Mouse (Mus musculus) hindbrain, embryonic 10.5 days (tissue): Measurements from ENCODE around the gene Sh3tc1. TPM values are rescaled to one million over a fixed set of nuclear protein-coding genes. Genes with fewer than 3 reads are reported as not detected.

Experiments
- DNase-seq: peaks from one replicate; pipeline ENCODE4 v3.0.0-alpha.2; 2017; ENCODE audit warnings: low spot score
- H3K27ac ChIP-seq: fragments of 300-500 bp; sonication (generic); 2 replicates; pipeline ENCODE4 v1.5.1; 2016; ENCODE audit warnings: mild to moderate bottlenecking, moderate library complexity
- H3K27me3 ChIP-seq: fragments of 300-500 bp; sonication (generic); 2 replicates; pipeline ENCODE4 v1.6.1; 2016; ENCODE audit warnings: mild to moderate bottlenecking; ENCODE audit not compliant: poor library complexity, insufficient read depth, severe bottlenecking
- H3K36me3 ChIP-seq: fragments of 300-500 bp; sonication (generic); 2 replicates; pipeline ENCODE4 v1.6.1; 2016; ENCODE audit warnings: mild to moderate bottlenecking, moderate library complexity
- H3K4me1 ChIP-seq: fragments of 300-500 bp; sonication (generic); replicated peaks from 2 replicates; pipeline ENCODE4 v1.6.1; 2016; ENCODE audit warnings: mild to moderate bottlenecking
- H3K4me3 ChIP-seq: fragments of 300-500 bp; sonication (generic); 2 replicates; pipeline ENCODE4 v1.5.1; 2016; ENCODE audit warnings: mild to moderate bottlenecking, moderate library complexity
- H3K9me3 ChIP-seq: fragments of 300-500 bp; sonication (generic); 2 replicates; pipeline ENCODE4 v1.6.1; 2016; ENCODE audit warnings: mild to moderate bottlenecking, moderate library complexity
- WGBS: fragments of 180-500 bp; shearing (Covaris S2); methylation state at CpG from one replicate; pipeline ENCODE4 v1.1.7; 2016; 5-methylcytosine and 5-hydroxymethylcytosine counted together
- polyA plus RNA-seq: library from polyadenylated mRNA; unstranded; fragments of >200 nt; fragmentation: Nextera tagmentation; extraction: Ambion mirVana; gene quantifications from 2 replicates; pipeline ENCODE4 v1.2.1, GENCODE M21; 2016

Sh3tc1 gene
- polyA plus RNA-seq, 1 experiment from 2014 or later = 4.7 TPM

- peak; percentile 29 for DNase-seq
- H3K9me3 ChIP-seq = no peaks in the 10 kb centered on the region
- no peak overlapping the region for H3K4me3 ChIP-seq
- 47% methylated on average over 5 of the region's 5 CpGs for WGBS
- no peaks in the 10 kb centered on the region; the same call in 1 of the 2 replicates for H3K27me3 ChIP-seq
- H3K4me1 ChIP-seq = peaks cover 40% of the 10 kb centered on the region
- no peaks in the 10 kb centered on the region for H3K36me3 ChIP-seq
- H3K27ac ChIP-seq = peak overlapping the region; percentile 51
Measured at GRCm38 (mm10) chr5:35687098-35687497, 52.7 kb downstream of the Sh3tc1 start.

GRCm38 (mm10) chr5:35686336-35686735, 53.5 kb downstream of the Sh3tc1 start:
- Histone ChIP-seq H3K4me3 (no peak overlapping the region), H3K9me3 (no peaks in the 10 kb centered on the region), H3K4me1 (peaks cover 33% of the 10 kb centered on the region), H3K27me3 (peaks cover 4% of the 10 kb centered on the region; the same call in 1 of the 2 replicates), H3K36me3 (no peaks in the 10 kb centered on the region), H3K27ac (peak overlapping the region; percentile 51; the same call in 1 of the 2 replicates)
- 69% methylated on average over 4 of the region's 4 CpGs for WGBS
- no peak for DNase-seq

GRCm38 (mm10) chr5:35685079-35685478, 54.7 kb downstream of the Sh3tc1 start:
- WGBS = 71% methylated on average over 3 of the region's 3 CpGs
- Histone ChIP-seq H3K27ac (no peak overlapping the region), H3K9me3 (no peaks in the 10 kb centered on the region)

GRCm38 (mm10) chr5:35680958-35681357, 58.8 kb downstream of the Sh3tc1 start:
- Histone ChIP-seq H3K4me1 (peaks cover 12% of the 10 kb centered on the region), H3K9me3 (no peaks in the 10 kb centered on the region), H3K4me3 (no peak overlapping the region), H3K27me3 (peaks cover 53% of the 10 kb centered on the region), H3K27ac (no peak overlapping the region), H3K36me3 (no peaks in the 10 kb centered on the region)
- WGBS = 65% methylated on average over 2 of the region's 2 CpGs
- DNase-seq = no peak

More at GRCm38 (mm10) chr5:35685079-35685478, 54.7 kb downstream of the Sh3tc1 start:
- Histone ChIP-seq H3K27me3 (peaks cover 17% of the 10 kb centered on the region), H3K36me3 (no peaks in the 10 kb centered on the region), H3K4me1 (peaks cover 21% of the 10 kb centered on the region), H3K4me3 (no peak overlapping the region)
- no peak for DNase-seq

- 9% methylated on average over 42 of the region's 42 CpGs for WGBS
- Histone ChIP-seq H3K9me3 (no peaks in the 10 kb centered on the region), H3K4me3 (peak within 1 kb of the TSS; percentile 54), H3K27ac (peak within 1 kb of the TSS; percentile 57; the same call in 1 of the 2 replicates), H3K4me1 (peaks cover 15% of the 10 kb centered on the region), H3K27me3 (peaks cover 53% of the 10 kb centered on the region), H3K36me3 (no peaks in the 10 kb centered on the region)
- DNase-seq = peak; percentile 31
Measured at GRCm38 (mm10) chr5:35679256-35680155, 60.3 kb downstream of the Sh3tc1 start, which contains the start of gene Htra3. Gene Htra3, minus strand, starts transcription at chr5:35679782.

- DNase-seq = no peak
- Histone ChIP-seq H3K27me3 (peaks cover 53% of the 10 kb centered on the region), H3K4me1 (peaks cover 40% of the 10 kb centered on the region), H3K36me3 (no peaks in the 10 kb centered on the region), H3K4me3 (no peak overlapping the region), H3K27ac (no peak overlapping the region), H3K9me3 (no peaks in the 10 kb centered on the region)
- 86% methylated on average over 7 of the region's 7 CpGs for WGBS
Measured at GRCm38 (mm10) chr5:35676964-35677363, 62.8 kb downstream of the Sh3tc1 start.

- Histone ChIP-seq H3K27ac (peak overlapping the region; percentile 64), H3K27me3 (peaks cover 27% of the 10 kb centered on the region), H3K4me3 (no peak overlapping the region), H3K9me3 (no peaks in the 10 kb centered on the region), H3K36me3 (no peaks in the 10 kb centered on the region), H3K4me1 (peaks cover 63% of the 10 kb centered on the region)
- no peak for DNase-seq
- 60% methylated on average over 4 of the region's 4 CpGs for WGBS
Measured at GRCm38 (mm10) chr5:35674081-35674555, 65.7 kb downstream of the Sh3tc1 start.

GRCm38 (mm10) chr5:35673086-35673485, 66.7 kb downstream of the Sh3tc1 start:
- Histone ChIP-seq H3K27ac (peak overlapping the region; percentile 64; the same call in 1 of the 2 replicates), H3K36me3 (no peaks in the 10 kb centered on the region), H3K27me3 (peaks cover 17% of the 10 kb centered on the region), H3K4me3 (no peak overlapping the region), H3K4me1 (peaks cover 59% of the 10 kb centered on the region), H3K9me3 (no peaks in the 10 kb centered on the region)
- WGBS = 65% methylated on average over 7 of the region's 7 CpGs
- no peak for DNase-seq

GRCm38 (mm10) chr5:35672581-35672980, 67.2 kb downstream of the Sh3tc1 start:
- H3K27me3 ChIP-seq = peaks cover 11% of the 10 kb centered on the region
- no peak overlapping the region for H3K4me3 ChIP-seq
- WGBS = 41% methylated on average over 1 of the region's 1 CpGs
- H3K9me3 ChIP-seq = no peaks in the 10 kb centered on the region
- peak overlapping the region; percentile 64 for H3K27ac ChIP-seq
- DNase-seq = no peak
- H3K4me1 ChIP-seq = peaks cover 64% of the 10 kb centered on the region
- no peaks in the 10 kb centered on the region for H3K36me3 ChIP-seq

GRCm38 (mm10) chr5:35671474-35671891, 68.3 kb downstream of the Sh3tc1 start:
- Histone ChIP-seq H3K4me3 (no peak overlapping the region), H3K36me3 (no peaks in the 10 kb centered on the region), H3K27me3 (peaks cover under 1% of the 10 kb centered on the region; the same call in 1 of the 2 replicates), H3K4me1 (peaks cover 71% of the 10 kb centered on the region), H3K9me3 (no peaks in the 10 kb centered on the region), H3K27ac (peak overlapping the region; percentile 72)
- DNase-seq = peak; percentile 18
- 76% methylated on average over 9 of the region's 9 CpGs for WGBS

- Histone ChIP-seq H3K4me3 (no peak overlapping the region), H3K36me3 (no peaks in the 10 kb centered on the region), H3K27me3 (no peaks in the 10 kb centered on the region; the same call in 1 of the 2 replicates), H3K9me3 (no peaks in the 10 kb centered on the region), H3K27ac (peak overlapping the region; percentile 72), H3K4me1 (peaks cover 71% of the 10 kb centered on the region)
- 55% methylated on average over 6 of the region's 6 CpGs for WGBS
- DNase-seq = no peak
Measured at GRCm38 (mm10) chr5:35670412-35670801, 69.4 kb downstream of the Sh3tc1 start.

GRCm38 (mm10) chr5:35669747-35670411, 69.9 kb downstream of the Sh3tc1 start:
- no peaks in the 10 kb centered on the region for H3K36me3 ChIP-seq
- WGBS = 30% methylated on average over 11 of the region's 11 CpGs
- peak overlapping the region; percentile 72 for H3K27ac ChIP-seq
- no peak overlapping the region for H3K4me3 ChIP-seq
- no peaks in the 10 kb centered on the region for H3K9me3 ChIP-seq
- no peaks in the 10 kb centered on the region; the same call in 1 of the 2 replicates for H3K27me3 ChIP-seq
- peaks cover 68% of the 10 kb centered on the region for H3K4me1 ChIP-seq
- DNase-seq = peak; percentile 70
